Mouse (Mus musculus): ENCODE measurements around the gene Rhoq.

The Rhoq gene

GRCm38 (mm10) chr17:86964502-86964901 lies 1.6 kb downstream of the Rhoq start:
- TF ChIP-seq NANOG (IDR thresholded peaks at IDR 0.05; ENCODE audit: borderline replicate concordance, low read length) (no peak), POU5F1 (IDR thresholded peaks at IDR 0.05; ENCODE audit: borderline replicate concordance, low read length) (no peak), CTCF (conservative IDR thresholded peaks at IDR 0.05; ENCODE audit: low read length) (no peak)
- H3K9me3 ChIP-seq (ENCODE audit: low read length): no peaks in the 10 kb centered on the region
- peaks cover 46% of the 10 kb centered on the region for H3K4me1 ChIP-seq (replicated peaks; ENCODE audit: low read depth, low read length)
- H3K27me3 ChIP-seq (ENCODE audit: insufficient read depth, low read length): peaks cover 26% of the 10 kb centered on the region
- peak overlapping the region; percentile 84 for H3K4me3 ChIP-seq (replicated peaks; ENCODE audit: low read length)
- H3K36me3 ChIP-seq (ENCODE audit: insufficient read depth, low read length): peaks cover 4% of the 10 kb centered on the region; the same call in 1 of the 2 replicates

- no peaks in the 10 kb centered on the region for H3K9me3 ChIP-seq (ENCODE audit: low read length)
- peaks cover 21% of the 10 kb centered on the region for H3K27me3 ChIP-seq (ENCODE audit: insufficient read depth, low read length)
- TF ChIP-seq POU5F1 (IDR thresholded peaks at IDR 0.05; ENCODE audit: borderline replicate concordance, low read length) (no peak), NANOG (IDR thresholded peaks at IDR 0.05; ENCODE audit: borderline replicate concordance, low read length) (no peak), CTCF (conservative IDR thresholded peaks at IDR 0.05; ENCODE audit: low read length) (no peak)
- peaks cover 9% of the 10 kb centered on the region for H3K36me3 ChIP-seq (ENCODE audit: insufficient read depth, low read length)
- peak overlapping the region; percentile 84; the same call in 1 of the 2 replicates for H3K4me3 ChIP-seq (replicated peaks; ENCODE audit: low read length)
- peaks cover 52% of the 10 kb centered on the region for H3K4me1 ChIP-seq (replicated peaks; ENCODE audit: low read depth, low read length)
Measured at GRCm38 (mm10) chr17:86965121-86965520, 2.2 kb downstream of the Rhoq start.

- Histone ChIP-seq H3K4me1 (replicated peaks; ENCODE audit: low read depth, low read length) (peaks cover 53% of the 10 kb centered on the region), H3K36me3 (ENCODE audit: insufficient read depth, low read length) (peaks cover 17% of the 10 kb centered on the region), H3K9me3 (ENCODE audit: low read length) (no peaks in the 10 kb centered on the region), H3K4me3 (replicated peaks; ENCODE audit: low read length) (no peak overlapping the region), H3K27me3 (ENCODE audit: insufficient read depth, low read length) (peaks cover 11% of the 10 kb centered on the region)
- TF ChIP-seq POU5F1 (IDR thresholded peaks at IDR 0.05; ENCODE audit: borderline replicate concordance, low read length): no peak
- no peak for TF ChIP-seq CTCF (conservative IDR thresholded peaks at IDR 0.05; ENCODE audit: low read length)
- no peak for TF ChIP-seq NANOG (IDR thresholded peaks at IDR 0.05; ENCODE audit: borderline replicate concordance, low read length)
Measured at GRCm38 (mm10) chr17:86966040-86966439, 3.2 kb downstream of the Rhoq start.

GRCm38 (mm10) chr17:86967048-86967447 lies 4.2 kb downstream of the Rhoq start:
- Histone ChIP-seq H3K27me3 (ENCODE audit: insufficient read depth, low read length) (peaks cover 1% of the 10 kb centered on the region; the same call in 1 of the 2 replicates), H3K4me1 (replicated peaks; ENCODE audit: low read depth, low read length) (peaks cover 56% of the 10 kb centered on the region), H3K9me3 (ENCODE audit: low read length) (no peaks in the 10 kb centered on the region), H3K36me3 (ENCODE audit: insufficient read depth, low read length) (peaks cover 23% of the 10 kb centered on the region), H3K4me3 (replicated peaks; ENCODE audit: low read length) (no peak overlapping the region)
- no peak for TF ChIP-seq POU5F1 (IDR thresholded peaks at IDR 0.05; ENCODE audit: borderline replicate concordance, low read length)
- TF ChIP-seq NANOG (IDR thresholded peaks at IDR 0.05; ENCODE audit: borderline replicate concordance, low read length): no peak
- TF ChIP-seq CTCF (conservative IDR thresholded peaks at IDR 0.05; ENCODE audit: low read length): no peak

- H3K36me3 ChIP-seq (ENCODE audit: insufficient read depth, low read length): peaks cover 30% of the 10 kb centered on the region
- TF ChIP-seq POU5F1 (IDR thresholded peaks at IDR 0.05; ENCODE audit: borderline replicate concordance, low read length) (no peak), CTCF (conservative IDR thresholded peaks at IDR 0.05; ENCODE audit: low read length) (no peak), NANOG (IDR thresholded peaks at IDR 0.05; ENCODE audit: borderline replicate concordance, low read length) (no peak)
- H3K9me3 ChIP-seq (ENCODE audit: low read length): no peaks in the 10 kb centered on the region
- H3K4me1 ChIP-seq (replicated peaks; ENCODE audit: low read depth, low read length): peaks cover 53% of the 10 kb centered on the region
- H3K27me3 ChIP-seq (ENCODE audit: insufficient read depth, low read length): no peaks in the 10 kb centered on the region
- no peak overlapping the region for H3K4me3 ChIP-seq (replicated peaks; ENCODE audit: low read length)
Measured at GRCm38 (mm10) chr17:86967536-86968525, 4.9 kb downstream of the Rhoq start.

GRCm38 (mm10) chr17:86968581-86968980 lies 5.7 kb downstream of the Rhoq start:
- TF ChIP-seq POU5F1 (IDR thresholded peaks at IDR 0.05; ENCODE audit: borderline replicate concordance, low read length) (no peak), NANOG (IDR thresholded peaks at IDR 0.05; ENCODE audit: borderline replicate concordance, low read length) (no peak), CTCF (conservative IDR thresholded peaks at IDR 0.05; ENCODE audit: low read length) (no peak)
- Histone ChIP-seq H3K36me3 (ENCODE audit: insufficient read depth, low read length) (peaks cover 35% of the 10 kb centered on the region), H3K4me3 (replicated peaks; ENCODE audit: low read length) (no peak overlapping the region), H3K4me1 (replicated peaks; ENCODE audit: low read depth, low read length) (peaks cover 53% of the 10 kb centered on the region), H3K27me3 (ENCODE audit: insufficient read depth, low read length) (no peaks in the 10 kb centered on the region), H3K9me3 (ENCODE audit: low read length) (no peaks in the 10 kb centered on the region)

GRCm38 (mm10) chr17:86969582-86969981 lies 6.7 kb downstream of the Rhoq start:
- TF ChIP-seq NANOG (IDR thresholded peaks at IDR 0.05; ENCODE audit: borderline replicate concordance, low read length) (no peak), POU5F1 (IDR thresholded peaks at IDR 0.05; ENCODE audit: borderline replicate concordance, low read length) (no peak), CTCF (conservative IDR thresholded peaks at IDR 0.05; ENCODE audit: low read length) (no peak)
- no peak overlapping the region for H3K4me3 ChIP-seq (replicated peaks; ENCODE audit: low read length)
- H3K27me3 ChIP-seq (ENCODE audit: insufficient read depth, low read length): no peaks in the 10 kb centered on the region
- H3K9me3 ChIP-seq (ENCODE audit: low read length): no peaks in the 10 kb centered on the region
- peaks cover 45% of the 10 kb centered on the region for H3K4me1 ChIP-seq (replicated peaks; ENCODE audit: low read depth, low read length)
- peaks cover 42% of the 10 kb centered on the region for H3K36me3 ChIP-seq (ENCODE audit: insufficient read depth, low read length)

GRCm38 (mm10) chr17:86970026-86970750 lies 7.3 kb downstream of the Rhoq start:
- Histone ChIP-seq H3K9me3 (ENCODE audit: low read length) (no peaks in the 10 kb centered on the region), H3K36me3 (ENCODE audit: insufficient read depth, low read length) (peaks cover 45% of the 10 kb centered on the region), H3K4me3 (replicated peaks; ENCODE audit: low read length) (no peak overlapping the region), H3K27me3 (ENCODE audit: insufficient read depth, low read length) (no peaks in the 10 kb centered on the region), H3K4me1 (replicated peaks; ENCODE audit: low read depth, low read length) (peaks cover 42% of the 10 kb centered on the region)
- no peak for TF ChIP-seq NANOG (IDR thresholded peaks at IDR 0.05; ENCODE audit: borderline replicate concordance, low read length)
- TF ChIP-seq CTCF (conservative IDR thresholded peaks at IDR 0.05; ENCODE audit: low read length): no peak
- no peak for TF ChIP-seq POU5F1 (IDR thresholded peaks at IDR 0.05; ENCODE audit: borderline replicate concordance, low read length)

Measured in E14TG2a.4 (cell line).